Mouse (Mus musculus): ENCODE data around the gene Prdm2. TPM values are rescaled to one million over a fixed set of nuclear protein-coding genes. Genes with fewer than 3 reads are reported as not detected.

The Prdm2 gene
- polyA plus RNA-seq, 1 experiment from 2014 or later: 14.4 TPM

- Histone ChIP-seq H3K4me1 (replicated peaks) (peaks cover 56% of the 10 kb centered on the region), H3K9me3 (no peaks in the 10 kb centered on the region), H3K27me3 (ENCODE audit: insufficient read depth, poor library complexity, severe bottlenecking) (no peaks in the 10 kb centered on the region), H3K27ac (no peak overlapping the region), H3K4me3 (no peak overlapping the region), H3K36me3 (peaks cover 52% of the 10 kb centered on the region)
- WGBS: 93% methylated on average over 5 of the region's 5 CpGs
- no peak for DNase-seq (ENCODE audit: low spot score)
Observed at GRCm38 (mm10) chr4:143111872-143112271, 100.9 kb downstream of the Prdm2 start.

- H3K27me3 ChIP-seq (ENCODE audit: insufficient read depth, poor library complexity, severe bottlenecking): no peaks in the 10 kb centered on the region
- peaks cover 55% of the 10 kb centered on the region for H3K36me3 ChIP-seq
- 44% methylated on average over 9 of the region's 9 CpGs for WGBS
- DNase-seq (ENCODE audit: low spot score): peak; percentile 27
- H3K4me3 ChIP-seq: no peak overlapping the region
- no peaks in the 10 kb centered on the region for H3K9me3 ChIP-seq
- peak overlapping the region; percentile 66 for H3K27ac ChIP-seq
- H3K4me1 ChIP-seq (replicated peaks): peaks cover 45% of the 10 kb centered on the region
Observed at GRCm38 (mm10) chr4:143108552-143108951, 104.2 kb downstream of the Prdm2 start.

GRCm38 (mm10) chr4:143106971-143107370 lies 105.8 kb downstream of the Prdm2 start:
- DNase-seq (ENCODE audit: low spot score): no peak
- no peaks in the 10 kb centered on the region; the same call in 1 of the 2 replicates for H3K27me3 ChIP-seq (ENCODE audit: insufficient read depth, poor library complexity, severe bottlenecking)
- H3K27ac ChIP-seq: peak overlapping the region; percentile 66; the same call in 1 of the 2 replicates
- H3K4me1 ChIP-seq (replicated peaks): peaks cover 37% of the 10 kb centered on the region
- 86% methylated on average over 6 of the region's 6 CpGs for WGBS
- peaks cover 47% of the 10 kb centered on the region for H3K36me3 ChIP-seq
- H3K4me3 ChIP-seq: no peak overlapping the region
- no peaks in the 10 kb centered on the region for H3K9me3 ChIP-seq

DNA sequence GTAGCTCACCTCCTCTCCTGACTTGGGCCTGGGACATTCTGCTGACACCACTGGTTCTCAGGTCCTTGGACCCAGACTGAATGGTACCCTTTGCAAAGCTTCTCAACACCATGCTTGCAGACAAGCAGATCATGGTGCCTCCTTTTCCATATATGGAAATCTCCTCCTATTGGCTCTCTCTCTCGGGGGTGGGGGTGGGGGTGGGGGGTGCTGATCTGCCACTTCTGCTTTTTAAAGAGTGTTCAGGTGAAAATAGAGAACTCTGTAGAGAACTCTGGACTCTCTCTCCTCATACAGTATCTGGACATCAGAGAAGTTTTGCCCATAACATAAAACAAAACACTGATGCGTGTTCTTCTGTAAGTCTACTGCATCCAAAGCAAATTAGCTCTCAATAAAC lies 106.2 kb downstream of the Prdm2 start:
- no peak overlapping the region for H3K27ac ChIP-seq
- WGBS: 80% methylated on average over 2 of the region's 2 CpGs
- H3K27me3 ChIP-seq (ENCODE audit: insufficient read depth, poor library complexity, severe bottlenecking): no peaks in the 10 kb centered on the region; the same call in 1 of the 2 replicates
- DNase-seq (ENCODE audit: low spot score): no peak
- H3K36me3 ChIP-seq: peaks cover 43% of the 10 kb centered on the region
- no peaks in the 10 kb centered on the region for H3K9me3 ChIP-seq
- peaks cover 37% of the 10 kb centered on the region for H3K4me1 ChIP-seq (replicated peaks)
- no peak overlapping the region for H3K4me3 ChIP-seq

DNA sequence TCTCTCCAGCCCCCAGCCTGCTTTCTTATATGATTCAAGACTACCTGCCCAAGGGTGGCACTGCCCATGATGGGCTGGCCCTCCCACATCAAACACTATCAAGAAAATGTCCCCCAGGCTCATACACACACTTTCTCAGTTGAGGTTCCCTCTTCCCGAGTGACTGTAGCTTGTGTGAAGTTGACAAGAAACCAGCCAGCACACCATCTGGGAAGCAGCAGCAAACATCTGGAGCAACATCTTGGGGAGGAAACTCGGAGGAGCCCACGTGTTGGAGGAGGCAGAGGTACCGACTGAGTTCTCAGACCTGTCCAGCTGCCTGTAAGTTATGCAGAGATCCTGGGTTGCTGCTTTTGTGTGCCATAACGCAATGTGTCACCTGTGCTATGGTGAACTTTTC lies 108.1 kb downstream of the Prdm2 start:
- WGBS: 83% methylated on average over 5 of the region's 5 CpGs
- no peak for DNase-seq (ENCODE audit: low spot score)

DNA sequence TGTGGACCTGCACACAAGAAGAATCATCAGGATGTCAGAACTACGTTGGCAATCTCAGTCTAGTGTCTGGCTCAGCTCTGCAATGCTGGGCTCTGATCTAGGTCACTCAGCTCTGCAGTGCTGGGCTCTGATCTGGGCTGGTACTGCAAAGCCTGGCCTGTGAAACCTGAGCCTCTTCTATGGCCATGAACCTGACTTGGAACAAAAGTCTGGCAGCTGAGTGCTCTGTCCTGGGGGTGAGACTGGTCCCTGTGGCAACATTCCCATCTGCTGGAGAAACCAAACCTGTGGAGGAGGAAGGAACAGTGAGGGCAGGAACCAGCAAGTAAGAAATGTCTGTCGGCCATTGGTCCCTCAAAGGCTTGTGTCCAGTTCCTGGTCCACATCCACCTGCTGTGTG lies 109.0 kb downstream of the Prdm2 start:
- peaks cover 4% of the 10 kb centered on the region; the same call in 1 of the 2 replicates for H3K27me3 ChIP-seq (ENCODE audit: insufficient read depth, poor library complexity, severe bottlenecking)
- 83% methylated on average over 2 of the region's 2 CpGs for WGBS
- no peak overlapping the region for H3K4me3 ChIP-seq
- no peak for DNase-seq (ENCODE audit: low spot score)
- H3K9me3 ChIP-seq: no peaks in the 10 kb centered on the region
- H3K27ac ChIP-seq: no peak overlapping the region
- peaks cover 35% of the 10 kb centered on the region for H3K4me1 ChIP-seq (replicated peaks)
- peaks cover 16% of the 10 kb centered on the region for H3K36me3 ChIP-seq

More for the DNA sequence above, 108.1 kb downstream of the Prdm2 start:
- H3K27me3 ChIP-seq (ENCODE audit: insufficient read depth, poor library complexity, severe bottlenecking): peaks cover 4% of the 10 kb centered on the region; the same call in 1 of the 2 replicates
- H3K9me3 ChIP-seq: no peaks in the 10 kb centered on the region
- H3K36me3 ChIP-seq: peaks cover 25% of the 10 kb centered on the region
- H3K27ac ChIP-seq: no peak overlapping the region
- no peak overlapping the region for H3K4me3 ChIP-seq
- H3K4me1 ChIP-seq (replicated peaks): peaks cover 38% of the 10 kb centered on the region

DNA sequence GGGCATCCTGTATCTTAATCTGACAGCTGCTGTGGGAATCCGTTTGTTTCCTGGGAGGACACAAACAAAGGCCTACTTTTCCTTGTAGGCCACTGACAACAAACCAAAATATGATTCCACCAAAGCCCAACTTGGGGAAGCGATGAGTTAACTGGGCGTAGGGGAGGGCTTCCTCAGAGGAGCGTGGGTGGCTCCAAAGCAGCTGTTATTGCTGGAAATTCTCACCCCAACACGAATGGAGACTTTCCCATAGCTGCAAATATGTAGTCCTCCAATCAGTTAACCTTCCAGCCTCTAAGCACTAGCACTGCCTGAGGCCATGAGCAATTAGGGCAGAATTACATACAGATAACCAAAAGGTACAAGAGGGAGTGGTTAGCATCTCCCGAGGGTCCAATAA lies 112.6 kb downstream of the Prdm2 start:
- H3K27me3 ChIP-seq (ENCODE audit: insufficient read depth, poor library complexity, severe bottlenecking): peaks cover 28% of the 10 kb centered on the region; the same call in 1 of the 2 replicates
- no peak for DNase-seq (ENCODE audit: low spot score)
- 69% methylated on average over 6 of the region's 6 CpGs for WGBS
- H3K36me3 ChIP-seq: no peaks in the 10 kb centered on the region
- H3K9me3 ChIP-seq: no peaks in the 10 kb centered on the region
- no peak overlapping the region for H3K27ac ChIP-seq
- H3K4me1 ChIP-seq (replicated peaks): peaks cover 16% of the 10 kb centered on the region
- no peak overlapping the region for H3K4me3 ChIP-seq

DNA sequence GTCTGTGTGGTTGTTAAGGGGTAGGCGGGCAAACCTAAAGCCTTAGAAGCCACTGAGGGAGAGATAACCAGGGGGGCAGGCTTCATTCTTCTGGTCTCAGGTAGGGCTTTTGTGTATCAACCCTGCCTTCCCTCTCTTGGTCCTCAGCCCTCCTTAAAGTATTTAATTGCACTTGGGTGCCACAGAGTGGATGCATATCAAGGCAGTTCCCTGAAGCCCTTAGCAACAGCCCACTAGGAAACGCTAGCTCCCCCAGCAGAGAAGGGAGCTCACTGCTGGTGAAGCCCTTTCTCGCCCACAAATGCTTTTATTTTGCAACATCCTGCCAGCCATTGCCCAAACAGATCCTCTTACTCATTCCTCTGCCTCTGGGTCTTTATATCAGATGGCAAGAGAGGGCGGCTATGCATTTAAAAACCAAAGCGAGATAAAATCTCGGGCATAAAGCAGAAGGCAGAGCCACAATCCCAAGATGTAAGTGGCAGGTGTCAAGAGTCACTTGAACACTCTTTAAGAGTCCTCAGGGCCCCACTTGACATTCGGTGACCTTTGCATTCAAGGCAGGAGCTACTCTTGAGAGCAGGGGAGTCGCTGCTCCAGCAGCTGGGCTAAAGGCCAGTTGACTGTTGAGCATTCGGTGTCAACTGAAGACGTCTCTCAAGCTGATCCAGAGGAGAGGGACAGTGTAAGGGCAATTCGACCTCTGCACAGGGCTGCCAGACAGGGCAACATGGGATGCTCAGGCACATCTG lies 113.3 kb downstream of the Prdm2 start:
- H3K4me1 ChIP-seq (replicated peaks): peaks cover 16% of the 10 kb centered on the region
- no peak overlapping the region for H3K4me3 ChIP-seq
- no peaks in the 10 kb centered on the region for H3K36me3 ChIP-seq
- H3K9me3 ChIP-seq: no peaks in the 10 kb centered on the region
- peaks cover 34% of the 10 kb centered on the region; the same call in 1 of the 2 replicates for H3K27me3 ChIP-seq (ENCODE audit: insufficient read depth, poor library complexity, severe bottlenecking)
- no peak overlapping the region for H3K27ac ChIP-seq
- DNase-seq (ENCODE audit: low spot score): no peak
- WGBS: 51% methylated on average over 11 of the region's 11 CpGs

DNA sequence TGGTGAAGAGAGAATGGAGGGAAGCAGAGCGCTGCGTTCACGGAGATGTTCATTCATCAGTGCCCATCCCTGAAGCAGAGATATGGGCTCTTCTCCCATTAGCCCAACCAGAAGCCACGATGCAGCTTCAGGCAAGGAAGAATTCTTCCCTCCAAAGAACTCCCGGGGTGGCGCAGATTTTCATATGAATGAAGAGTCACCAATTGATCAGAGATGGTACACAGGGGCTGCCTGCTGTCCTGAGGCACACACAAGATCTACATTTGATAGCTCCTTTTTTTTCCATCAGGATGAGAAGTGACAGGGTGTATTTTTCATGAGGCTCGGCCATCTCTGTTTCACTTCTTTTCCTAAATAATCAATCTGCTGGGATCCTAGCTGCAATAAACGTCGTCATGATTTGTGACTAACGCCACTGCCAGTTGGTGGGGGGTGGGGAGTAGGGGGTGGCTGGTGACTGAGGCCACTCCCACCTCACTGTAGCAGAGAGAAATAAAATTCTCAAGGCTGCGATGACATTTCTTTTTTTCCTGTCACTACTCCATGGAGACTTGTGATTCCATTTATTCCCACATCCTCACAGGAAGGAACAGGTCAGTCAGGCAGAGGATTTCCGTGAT lies 120.6 kb downstream of the Prdm2 start:
- no peak for DNase-seq (ENCODE audit: low spot score)
- whole genome bisulfite sequencing: 40% methylated on average over 12 of the region's 12 CpGs
- H3K4me1 ChIP-seq (replicated peaks): peaks cover 11% of the 10 kb centered on the region
- no peaks in the 10 kb centered on the region for H3K36me3 ChIP-seq
- peaks cover 20% of the 10 kb centered on the region; the same call in 1 of the 2 replicates for H3K27me3 ChIP-seq (ENCODE audit: insufficient read depth, poor library complexity, severe bottlenecking)
- 0 out of 2 replicates have a peak, but pooled peaks cover 4% of the 10 kb centered on the region for H3K9me3 ChIP-seq
- peak overlapping the region; percentile 23; the same call in 1 of the 2 replicates for H3K27ac ChIP-seq
- H3K4me3 ChIP-seq: no peak overlapping the region

- whole genome bisulfite sequencing: 94% methylated on average over 3 of the region's 3 CpGs
- Histone ChIP-seq H3K9me3 (0 out of 2 replicates have a peak, but pooled peaks cover 4% of the 10 kb centered on the region), H3K36me3 (no peaks in the 10 kb centered on the region), H3K4me3 (no peak overlapping the region), H3K27ac (no peak overlapping the region), H3K4me1 (replicated peaks) (peaks cover 9% of the 10 kb centered on the region), H3K27me3 (ENCODE audit: insufficient read depth, poor library complexity, severe bottlenecking) (peaks cover 12% of the 10 kb centered on the region; the same call in 1 of the 2 replicates)
- no peak for DNase-seq (ENCODE audit: low spot score)
Observed at GRCm38 (mm10) chr4:143090551-143090950, 122.2 kb downstream of the Prdm2 start.

GRCm38 (mm10) chr4:143074071-143074765 lies 138.6 kb downstream of the Prdm2 start:
- Histone ChIP-seq H3K36me3 (no peaks in the 10 kb centered on the region), H3K27ac (peak overlapping the region; percentile 63), H3K4me1 (replicated peaks) (peaks cover 14% of the 10 kb centered on the region), H3K4me3 (peak overlapping the region; percentile 43), H3K27me3 (ENCODE audit: insufficient read depth, poor library complexity, severe bottlenecking) (peaks cover 21% of the 10 kb centered on the region), H3K9me3 (no peaks in the 10 kb centered on the region)
- DNase-seq (ENCODE audit: low spot score): peak; percentile 36
- WGBS: 4% methylated on average over 20 of the region's 20 CpGs

- Histone ChIP-seq H3K27me3 (ENCODE audit: insufficient read depth, poor library complexity, severe bottlenecking) (peaks cover 21% of the 10 kb centered on the region), H3K27ac (no peak overlapping the region), H3K9me3 (no peaks in the 10 kb centered on the region), H3K4me1 (replicated peaks) (peaks cover 14% of the 10 kb centered on the region), H3K36me3 (no peaks in the 10 kb centered on the region), H3K4me3 (no peak overlapping the region)
- DNase-seq (ENCODE audit: low spot score): no peak
- WGBS: 71% methylated on average over 8 of the region's 8 CpGs
Observed at GRCm38 (mm10) chr4:143071791-143072190, 141.0 kb downstream of the Prdm2 start.
